Mouse (Mus musculus) stomach, postnatal 0 days (tissue): ENCODE results near the gene Aldoart2.

Experiments
- CTCF ChIP-seq: IDR thresholded peaks from 2 replicates; pipeline ENCODE4 v1.5.1; 2016; ENCODE audit warnings: antibody characterized with exemption, low read depth, mild to moderate bottlenecking, moderate library complexity
- EP300 ChIP-seq: optimal IDR thresholded peaks from 2 replicates; pipeline ENCODE3; 2016; ENCODE audit warnings: antibody characterized with exemption

GRCm38 (mm10) chr12:55563742-55564141 lies 1.3 kb upstream of the Aldoart2 start:
- TF ChIP-seq CTCF (no peak), EP300 (no peak)
